Mouse (Mus musculus) brain, adult 2 months (tissue): ENCODE results near the gene Hdac9.
A peak's percentile ranks its signal among the peaks of the same experiment; 100 is the strongest.

Source experiments
- DNase-seq: peaks from one replicate; pipeline ENCODE4 v3.0.0; 2011; ENCODE audit warnings: low read depth, low spot score

Hdac9 gene

DNA sequence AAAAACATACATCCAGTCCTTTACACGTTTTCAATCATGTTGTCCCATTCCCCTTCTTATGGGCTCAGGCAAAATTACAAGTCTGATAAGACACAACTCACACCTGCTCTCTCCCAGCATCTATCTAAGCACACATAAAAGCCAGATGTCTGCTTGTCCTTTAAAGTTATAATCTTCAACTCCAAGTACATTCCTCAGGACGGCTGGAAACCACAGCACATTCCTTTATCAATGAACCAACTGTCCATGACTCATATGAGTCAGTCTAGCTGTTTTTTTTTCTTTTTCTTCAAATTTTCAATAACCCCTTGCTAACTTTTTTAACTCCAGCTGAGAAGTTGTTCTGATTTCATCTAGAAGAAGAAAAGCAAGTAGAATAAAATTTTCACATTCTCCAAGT, 692.4 kb downstream of the Hdac9 start:
- no peak for DNase-seq

- DNase-seq, result no peak
Observed at GRCm38 (mm10) chr12:34221014-34221413, 695.9 kb downstream of the Hdac9 start.

- DNase-seq, result no peak
Observed at GRCm38 (mm10) chr12:34220051-34220926, 696.6 kb downstream of the Hdac9 start.

- no peak for DNase-seq
Observed at GRCm38 (mm10) chr12:34218561-34218960, 698.3 kb downstream of the Hdac9 start.

DNA sequence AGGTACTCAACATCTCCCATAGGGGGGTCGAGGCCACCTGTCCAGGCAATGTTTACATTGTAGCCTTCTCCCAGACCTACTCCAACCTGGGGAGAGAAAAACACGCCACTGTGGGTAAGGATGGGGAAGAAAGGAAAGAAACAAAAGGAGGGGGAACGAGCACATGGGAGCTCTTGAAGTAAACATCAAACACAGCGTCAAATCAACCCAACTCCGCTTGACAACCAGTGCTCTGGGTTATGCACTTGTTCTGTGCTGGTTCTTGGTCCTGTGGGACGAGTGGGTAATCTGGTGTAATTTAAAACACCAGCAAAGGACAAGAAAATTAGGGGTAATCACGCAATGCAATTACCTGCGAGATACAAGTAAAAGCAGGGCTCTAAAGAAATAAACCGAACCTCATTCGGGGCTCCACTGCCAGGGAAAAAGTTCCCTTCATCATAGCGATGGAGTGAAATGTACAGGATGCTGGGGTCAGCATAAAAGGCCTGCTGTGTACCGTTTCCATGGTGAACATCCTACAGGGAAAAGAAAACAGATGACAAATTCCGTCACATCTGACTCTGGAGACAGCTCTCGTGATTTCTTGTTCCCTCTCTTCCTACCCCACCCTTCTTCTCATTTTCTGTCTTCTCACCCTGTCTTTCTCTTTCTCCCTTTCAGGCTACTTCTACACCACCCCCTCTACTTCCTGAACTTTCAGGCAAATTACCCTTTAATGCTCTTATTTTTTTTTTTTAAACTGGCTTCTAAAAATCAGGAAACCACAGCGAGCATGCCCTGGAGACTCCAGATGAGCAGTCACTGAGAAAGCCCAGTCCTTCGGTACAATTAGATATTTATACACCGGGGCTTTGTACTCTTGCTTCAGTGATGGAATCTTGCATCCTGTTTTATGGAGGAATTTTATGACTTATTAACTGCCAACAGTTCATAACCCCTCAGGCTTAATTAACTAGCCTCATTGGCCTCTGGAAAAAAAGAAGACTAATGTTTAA, 701.6 kb downstream of the Hdac9 start:
- no peak for DNase-seq

- no peak for DNase-seq
Observed at GRCm38 (mm10) chr12:34212162-34212561, 704.7 kb downstream of the Hdac9 start.

- DNase-seq, result no peak
Observed at GRCm38 (mm10) chr12:34201471-34201870, 715.4 kb downstream of the Hdac9 start.

GRCm38 (mm10) chr12:34200030-34200446, 716.9 kb downstream of the Hdac9 start:
- no peak for DNase-seq

GRCm38 (mm10) chr12:34195155-34195828, 721.6 kb downstream of the Hdac9 start:
- no peak for DNase-seq

- no peak for DNase-seq
Observed at GRCm38 (mm10) chr12:34194116-34194515, 722.8 kb downstream of the Hdac9 start.

- no peak for DNase-seq
Observed at GRCm38 (mm10) chr12:34191246-34191645, 725.6 kb downstream of the Hdac9 start.

DNA sequence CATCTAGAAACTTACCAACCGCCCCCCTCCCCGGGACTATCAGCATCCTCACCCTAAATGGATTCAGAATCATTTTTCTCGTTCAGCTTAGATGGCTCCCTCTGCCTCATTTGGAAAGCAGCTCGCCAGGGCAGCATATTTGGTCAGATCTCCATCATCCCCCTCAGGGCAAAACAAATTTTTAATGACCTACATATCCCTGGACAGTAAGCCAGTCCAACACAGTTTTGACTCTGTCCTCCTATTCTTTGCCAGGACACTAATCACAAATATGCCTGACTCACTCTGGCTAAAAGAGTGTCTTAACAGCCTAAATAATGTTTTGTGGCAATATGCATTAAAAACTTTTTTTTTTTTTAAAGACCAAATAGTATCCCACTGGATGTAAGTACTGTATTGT, 738.0 kb downstream of the Hdac9 start:
- DNase-seq, result no peak

DNA sequence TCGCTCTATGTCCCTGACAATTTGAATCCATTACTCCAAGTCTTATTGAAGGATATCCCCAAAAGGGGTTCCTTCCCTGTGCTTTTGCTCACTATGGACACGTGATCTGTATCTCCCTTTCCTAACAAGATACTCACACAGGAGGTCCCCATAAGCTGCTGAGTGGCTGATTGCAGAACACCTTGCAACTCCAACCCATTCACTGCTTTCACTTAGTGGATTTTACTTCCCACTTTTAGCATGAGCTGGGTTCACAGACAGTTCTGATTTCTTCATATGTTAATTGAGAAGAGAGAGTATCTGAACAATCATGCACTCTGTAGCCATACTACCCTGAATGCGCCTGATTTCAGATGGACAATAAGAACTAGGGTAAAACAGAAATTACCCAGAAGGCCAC, 740.1 kb downstream of the Hdac9 start:
- DNase-seq, result no peak

- DNase-seq, result peak; percentile 36
Observed at GRCm38 (mm10) chr12:34173036-34173435, 743.9 kb downstream of the Hdac9 start.

DNA sequence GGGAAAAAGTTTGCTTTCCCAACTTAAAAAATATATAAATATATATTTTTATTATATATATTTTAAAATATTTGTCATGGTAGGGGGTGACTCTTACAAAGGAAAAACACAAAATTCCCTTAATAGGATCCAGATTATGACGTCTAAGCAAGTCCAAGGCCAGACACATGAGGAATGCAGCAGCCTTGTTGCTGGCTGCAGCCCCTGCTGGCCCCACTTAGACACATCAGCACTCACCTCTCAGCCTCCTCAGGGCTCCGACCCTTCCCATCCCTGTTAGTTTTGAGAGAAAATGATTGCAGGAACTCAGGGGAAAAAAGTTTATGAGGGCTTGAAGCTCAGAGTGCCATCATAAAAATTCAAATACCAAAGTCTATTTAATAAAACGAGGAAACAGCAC, 746.3 kb downstream of the Hdac9 start:
- no peak for DNase-seq

DNA sequence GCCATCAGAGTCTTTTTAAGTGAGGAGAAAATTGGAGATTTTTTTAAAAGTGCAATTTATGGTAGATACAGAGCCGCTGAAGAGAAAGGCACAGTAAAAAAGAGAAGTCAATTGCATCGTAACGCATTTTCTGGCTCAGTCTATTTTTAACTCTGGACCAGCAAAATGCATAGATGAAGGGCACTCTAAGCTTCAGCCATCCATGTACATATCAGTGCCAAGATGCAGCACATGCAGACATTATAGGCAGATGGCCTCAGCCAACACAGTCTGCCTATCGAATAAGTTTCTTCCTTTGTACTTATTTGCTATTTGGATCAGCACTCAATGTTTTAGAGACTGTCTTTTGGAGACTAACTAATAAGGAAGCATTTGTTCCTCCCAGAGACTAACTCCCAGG, 751.2 kb downstream of the Hdac9 start:
- DNase-seq, result peak; percentile 27

DNA sequence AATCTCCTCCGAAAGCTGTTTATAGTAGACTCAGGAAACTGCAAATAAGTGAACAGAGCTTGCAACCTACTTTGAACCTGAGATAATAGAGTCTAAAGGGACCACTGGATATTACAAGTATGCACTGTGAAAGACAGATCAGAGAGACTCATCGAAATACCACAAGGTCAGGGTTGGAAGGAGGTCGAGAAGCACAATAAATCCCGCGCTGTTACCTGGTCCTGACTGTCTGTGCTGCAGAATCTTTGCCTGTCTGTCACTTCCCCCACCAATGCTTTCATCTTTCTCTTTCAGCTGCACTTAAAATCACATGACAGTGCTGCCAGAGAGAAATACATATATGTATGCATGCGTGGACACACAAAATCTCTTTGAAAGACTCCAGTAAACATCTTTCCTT, 760.6 kb downstream of the Hdac9 start:
- DNase-seq, result no peak

DNA sequence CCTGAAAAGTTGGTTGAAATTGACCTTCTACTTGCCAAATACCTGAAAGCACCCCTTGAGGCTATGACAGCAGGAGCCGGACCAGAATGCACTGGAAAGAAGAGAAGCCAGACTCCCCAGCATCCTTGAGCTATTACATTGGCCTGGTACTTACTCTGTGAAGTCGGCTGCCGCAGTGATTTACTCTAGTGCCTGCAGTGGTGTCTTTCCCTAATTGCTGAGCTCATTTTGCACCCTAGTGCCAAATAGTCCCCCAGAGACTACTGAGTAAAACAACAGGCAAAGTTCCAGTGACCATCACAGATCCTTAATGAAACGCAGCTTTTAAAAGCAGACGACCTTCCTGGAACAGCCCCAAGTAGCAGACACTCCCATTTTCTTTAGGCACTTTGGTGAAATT, 761.2 kb downstream of the Hdac9 start:
- no peak for DNase-seq

GRCm38 (mm10) chr12:34154757-34155156, 762.1 kb downstream of the Hdac9 start:
- no peak for DNase-seq

DNA sequence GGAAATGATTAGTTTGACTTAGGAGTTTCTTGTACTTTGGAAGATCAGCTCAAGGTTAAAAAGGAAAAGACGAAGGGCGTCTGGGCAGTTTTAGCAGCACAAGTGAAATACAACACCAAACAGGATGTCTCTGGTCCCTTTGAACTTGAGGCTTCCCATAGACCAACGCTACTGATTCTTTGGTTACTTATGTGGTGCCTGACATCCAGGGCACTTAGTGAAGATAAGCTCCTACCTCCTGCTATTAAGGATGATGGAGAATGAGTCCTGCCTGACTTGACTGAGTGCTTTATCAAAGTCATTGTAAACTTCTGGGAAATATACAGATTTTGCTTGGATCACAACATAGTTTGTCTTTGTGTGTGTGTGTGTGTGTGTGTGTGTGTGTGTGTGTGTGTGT, 765.6 kb downstream of the Hdac9 start:
- no peak for DNase-seq

DNA sequence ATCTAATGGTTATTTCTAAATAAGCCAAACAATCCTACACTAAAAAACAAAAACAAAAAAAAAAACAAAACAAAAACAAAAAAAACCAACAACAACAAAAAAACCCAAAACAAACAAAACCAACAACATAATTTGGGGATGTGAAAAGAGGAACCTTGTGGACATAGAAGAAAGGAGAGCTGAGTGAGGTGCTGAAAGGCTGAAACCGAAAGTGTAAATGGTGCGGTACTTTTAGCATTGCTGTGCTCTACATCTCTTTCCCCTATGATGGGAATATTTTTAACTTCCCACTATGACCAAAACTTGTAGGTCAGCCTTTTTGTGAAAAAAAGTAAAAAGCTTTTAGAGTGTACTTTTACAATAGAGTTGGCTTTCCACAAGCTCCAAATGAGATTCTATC, 774.2 kb downstream of the Hdac9 start:
- DNase-seq, result no peak

GRCm38 (mm10) chr12:34113336-34113735, 803.6 kb downstream of the Hdac9 start:
- no peak for DNase-seq
